Mouse (Mus musculus): ENCODE data around the gene Vmn1r120. TPM values are rescaled to one million over a fixed set of nuclear protein-coding genes. Genes with fewer than 3 reads are reported as not detected.
"Not testable (repeated sequence)": the region's sequence is repeated elsewhere in the genome, so short reads cannot be mapped to it uniquely, and the experiment has no call there.

Vmn1r120 gene
- polyA plus RNA-seq (2012; rRNA removed), result not detected in 2 replicates

- 90% methylated on average over 1 of the region's 1 CpGs for WGBS
- not testable (repeated sequence) for DNase-seq
These were observed at the start of gene Vmn1r120 for GRCm38 (mm10) chr7:21053684-21054083. Gene Vmn1r120, minus strand, starts transcription at chr7:21053784.

GRCm38 (mm10) chr7:21098413-21098812 is 44.8 kb upstream of the Vmn1r120 start, which contains the start of gene Vmn1r121:
Gene Vmn1r121, minus strand, starts transcription at chr7:21098513.
- WGBS, result 63% methylated on average over 4 of the region's 5 CpGs
- not testable (repeated sequence) for H3K4me3 ChIP-seq (replicated peaks; ENCODE audit: extremely low read depth, low read depth, low read length); DNase-seq; H3K4me1 ChIP-seq (ENCODE audit: control insufficient read depth, insufficient read depth, low read length)

More at GRCm38 (mm10) chr7:21053684-21054083, at the start of gene Vmn1r120:
- H3K4me3 ChIP-seq (replicated peaks; ENCODE audit: extremely low read depth, low read depth, low read length); H3K4me1 ChIP-seq (ENCODE audit: control insufficient read depth, insufficient read depth, low read length): not testable (repeated sequence)

- no CpG with 5 or more reads among the region's 2 CpGs for WGBS
- not testable (repeated sequence) for DNase-seq; H3K4me3 ChIP-seq (replicated peaks; ENCODE audit: extremely low read depth, low read depth, low read length); H3K4me1 ChIP-seq (ENCODE audit: control insufficient read depth, insufficient read depth, low read length)
These were observed 41.2 kb downstream of the Vmn1r120 start, which contains the start of gene Vmn1r119 for GRCm38 (mm10) chr7:21012355-21012754. Gene Vmn1r119, minus strand, starts transcription at chr7:21012455.

Other genes with a start within 250 kb of the Vmn1r120 start
- not detected in 2 replicates for gene Vmn1r114, start 241.6 kb downstream of the Vmn1r120 start, polyA plus RNA-seq (2012; rRNA removed)
- gene Vmn1r115, start 208.8 kb downstream of the Vmn1r120 start, polyA plus RNA-seq (2012; rRNA removed), result not detected in 2 replicates
- gene Vmn1r116, start 181.5 kb downstream of the Vmn1r120 start, polyA plus RNA-seq (2012; rRNA removed), result not detected in 2 replicates
- gene Vmn1r117, start 169.7 kb downstream of the Vmn1r120 start, polyA plus RNA-seq (2012; rRNA removed), result not detected in 2 replicates
- not detected in 2 replicates for gene Vmn1r118, start 141.4 kb downstream of the Vmn1r120 start, polyA plus RNA-seq (2012; rRNA removed)
- gene Vmn1r119, start 41.3 kb downstream of the Vmn1r120 start, polyA plus RNA-seq (2012; rRNA removed), result not detected in 2 replicates
- gene Vmn1r121, start 44.7 kb upstream of the Vmn1r120 start, polyA plus RNA-seq (2012; rRNA removed), result not detected in 2 replicates
- gene Vmn1r122, start 80.3 kb upstream of the Vmn1r120 start, polyA plus RNA-seq (2012; rRNA removed), result not detected in 2 replicates
- not detected in 2 replicates for gene Vmn1r123, start 108.4 kb upstream of the Vmn1r120 start, polyA plus RNA-seq (2012; rRNA removed)
- not detected in 2 replicates for gene Gm5157, start 136.6 kb upstream of the Vmn1r120 start, polyA plus RNA-seq (2012; rRNA removed)
- gene Vmn1r124, start 206.8 kb upstream of the Vmn1r120 start, polyA plus RNA-seq (2012; rRNA removed), result not detected in 2 replicates
- not detected in 2 replicates for gene Vmn1r125, start 218.4 kb upstream of the Vmn1r120 start, polyA plus RNA-seq (2012; rRNA removed)
- gene Vmn1r126, start 247.7 kb upstream of the Vmn1r120 start, polyA plus RNA-seq (2012; rRNA removed), result not detected in 2 replicates

Measured in lung, adult 2 months (tissue).